Mouse (Mus musculus) CH12.LX (cell line): ENCODE data around the gene Adarb1.

Source experiments
- CHD2 ChIP-seq: IDR thresholded peaks from 2 replicates; pipeline ENCODE4 v1.6.1; 2011; ENCODE audit warnings: low read length, improper control_type of control experiment
- CTCF ChIP-seq, 2 experiments: IDR thresholded peaks in 1 of 2; conservative IDR thresholded peaks in 1 of 2; 2 replicates each; pipeline ENCODE4 v1.5.1; 2011 to 2012; ENCODE audit warnings: low read depth in 2 of 2, low read length in 2 of 2, improper control_type of control experiment in 1 of 2, inconsistent platforms in 1 of 2, mild to moderate bottlenecking in 1 of 2, moderate library complexity in 1 of 2
- EP300 ChIP-seq: IDR thresholded peaks from 2 replicates; pipeline ENCODE4 v1.6.1; 2011; ENCODE audit warnings: low read length, improper control_type of control experiment
- JUND ChIP-seq: conservative IDR thresholded peaks from 2 replicates; pipeline ENCODE4 v1.6.1; 2011; ENCODE audit warnings: low read depth, low read length, improper control_type of control experiment
- POLR2A ChIP-seq: IDR thresholded peaks from 2 replicates; pipeline ENCODE4 v1.6.1; 2011; ENCODE audit warnings: low read depth, mild to moderate bottlenecking, improper control_type of control experiment, low read length
- TCF12 ChIP-seq: IDR thresholded peaks from 2 replicates; pipeline ENCODE4 v1.6.1; 2014; ENCODE audit warnings: low read depth, mild to moderate bottlenecking, inconsistent platforms, low read length, improper control_type of control experiment

DNA sequence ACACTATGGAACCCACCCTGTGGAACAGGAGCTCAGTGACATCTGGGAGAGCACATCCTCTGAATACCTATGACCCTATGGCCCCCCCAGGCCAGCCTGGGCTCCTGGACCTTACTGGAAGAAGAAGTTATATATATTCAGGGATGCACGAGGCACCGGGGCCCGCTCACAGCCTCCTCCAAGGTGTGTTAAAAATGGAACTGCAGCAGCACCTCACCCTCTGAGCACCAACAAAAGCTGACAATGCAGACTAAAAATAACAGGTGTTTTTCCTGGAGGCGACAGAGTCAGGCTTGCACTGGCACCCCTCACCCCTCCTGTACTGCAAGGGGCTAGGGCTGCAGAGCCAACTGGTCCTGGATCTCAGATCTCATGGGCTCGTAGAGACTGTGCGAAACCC lies 49.3 kb upstream of the Adarb1 start:
- TF ChIP-seq CTCF (conservative IDR thresholded peaks at IDR 0.05 in 1 of 2, IDR thresholded peaks at IDR 0.05 in 1 of 2; ENCODE audit: low read depth in 2 of 2, low read length in 2 of 2) (no peak), CHD2 (no peak), JUND (no peak), POLR2A (no peak), EP300 (no peak), TCF12 (no peak)
